Mouse (Mus musculus) lung, embryonic 15.5 days (tissue): ENCODE measurements around the gene Dcp1b. TPM values are rescaled to one million over a fixed set of nuclear protein-coding genes. Genes with fewer than 3 reads are reported as not detected.

ENCODE experiments used
- ATAC-seq: fragments of 200-750 bp; cut with Nextera tagmentation; 2 replicates; pipeline ENCODE4 v1.8.0; 2017; ENCODE audit warnings: moderate number of reproducible peaks, borderline replicate concordance; ENCODE audit not compliant: low FRiP score, low TSS enrichment; ENCODE audit errors: extremely low read depth
- H3K27ac ChIP-seq: fragments of 300-500 bp; sonication (generic); 2 replicates; pipeline ENCODE4 v1.5.1; 2015; ENCODE audit warnings: moderate library complexity, mild to moderate bottlenecking, inconsistent platforms
- H3K27me3 ChIP-seq: fragments of 300-500 bp; sonication (generic); 2 replicates; pipeline ENCODE4 v1.6.1; 2015; ENCODE audit warnings: inconsistent platforms
- H3K36me3 ChIP-seq: fragments of 300-500 bp; sonication (generic); 2 replicates; pipeline ENCODE4 v1.6.1; 2015; ENCODE audit warnings: inconsistent platforms
- H3K4me1 ChIP-seq: fragments of 300-500 bp; sonication (generic); 2 replicates; pipeline ENCODE4 v1.6.1; 2015; ENCODE audit warnings: inconsistent platforms
- H3K4me2 ChIP-seq: fragments of 300-500 bp; sonication (generic); 2 replicates; pipeline ENCODE4 v1.6.1; 2015; ENCODE audit warnings: inconsistent platforms, mild to moderate bottlenecking, moderate library complexity
- H3K4me3 ChIP-seq: fragments of 300-500 bp; sonication (generic); 2 replicates; pipeline ENCODE4 v1.5.1; 2015; ENCODE audit warnings: mild to moderate bottlenecking, inconsistent platforms
- H3K9ac ChIP-seq: fragments of 300-500 bp; sonication (generic); 2 replicates; pipeline ENCODE4 v1.6.1; 2015; ENCODE audit warnings: inconsistent platforms
- H3K9me3 ChIP-seq: fragments of 300-500 bp; sonication (generic); 2 replicates; pipeline ENCODE4 v1.6.1; 2016; ENCODE audit warnings: inconsistent platforms
- WGBS: fragments of 180-500 bp; shearing (Covaris S2); methylation state at CpG from one replicate; pipeline ENCODE4 v1.1.7; 2015; 5-methylcytosine and 5-hydroxymethylcytosine counted together
- polyA plus RNA-seq: library from polyadenylated mRNA; unstranded; fragments of >200 nt; fragmentation: Nextera tagmentation; extraction: Ambion mirVana; gene quantifications from 2 replicates; pipeline ENCODE4 v1.2.1, GENCODE M21; 2015

Dcp1b gene
- polyA plus RNA-seq, 1 experiment from 2014 or later: 7.6 TPM

GRCm38 (mm10) chr6:119239341-119240005 is 64.4 kb downstream of the Dcp1b start:
- Histone ChIP-seq H3K9ac (no peak overlapping the region), H3K36me3 (no peaks in the 10 kb centered on the region), H3K27me3 (no peaks in the 10 kb centered on the region), H3K27ac (no peak overlapping the region), H3K9me3 (no peaks in the 10 kb centered on the region), H3K4me1 (peaks cover 12% of the 10 kb centered on the region; the same call in 1 of the 2 replicates), H3K4me2 (no peak overlapping the region), H3K4me3 (no peak overlapping the region)
- WGBS: 69% methylated on average over 5 of the region's 5 CpGs
- ATAC-seq: no peak

GRCm38 (mm10) chr6:119240256-119240655 is 65.2 kb downstream of the Dcp1b start:
- Histone ChIP-seq H3K36me3 (no peaks in the 10 kb centered on the region), H3K4me2 (no peak overlapping the region), H3K9me3 (no peaks in the 10 kb centered on the region), H3K27ac (no peak overlapping the region), H3K9ac (no peak overlapping the region), H3K4me1 (peaks cover 12% of the 10 kb centered on the region; the same call in 1 of the 2 replicates), H3K27me3 (no peaks in the 10 kb centered on the region), H3K4me3 (no peak overlapping the region)
- ATAC-seq: no peak
- 58% methylated on average over 7 of the region's 7 CpGs for WGBS

GRCm38 (mm10) chr6:119240871-119241705 is 66.0 kb downstream of the Dcp1b start:
- Histone ChIP-seq H3K27me3 (no peaks in the 10 kb centered on the region), H3K36me3 (no peaks in the 10 kb centered on the region), H3K9me3 (no peaks in the 10 kb centered on the region), H3K27ac (no peak overlapping the region), H3K4me3 (no peak overlapping the region), H3K9ac (no peak overlapping the region), H3K4me1 (peaks cover 12% of the 10 kb centered on the region; the same call in 1 of the 2 replicates), H3K4me2 (no peak overlapping the region)
- WGBS: 41% methylated on average over 21 of the region's 21 CpGs
- no peak for ATAC-seq

GRCm38 (mm10) chr6:119246082-119246481 is 71.0 kb downstream of the Dcp1b start:
- no peak overlapping the region for H3K4me3 ChIP-seq
- no peak overlapping the region for H3K4me2 ChIP-seq
- no peak for ATAC-seq
- H3K27ac ChIP-seq: no peak overlapping the region
- no peaks in the 10 kb centered on the region for H3K9me3 ChIP-seq
- H3K9ac ChIP-seq: no peak overlapping the region
- no peaks in the 10 kb centered on the region for H3K36me3 ChIP-seq
- no peaks in the 10 kb centered on the region for H3K27me3 ChIP-seq
- H3K4me1 ChIP-seq: no peaks in the 10 kb centered on the region
- 41% methylated on average over 2 of the region's 2 CpGs for WGBS

GRCm38 (mm10) chr6:119248578-119248977 is 73.5 kb downstream of the Dcp1b start:
- WGBS: 67% methylated on average over 3 of the region's 3 CpGs
- no peak overlapping the region for H3K4me2 ChIP-seq
- no peaks in the 10 kb centered on the region for H3K9me3 ChIP-seq
- no peak overlapping the region for H3K4me3 ChIP-seq
- no peaks in the 10 kb centered on the region for H3K4me1 ChIP-seq
- no peaks in the 10 kb centered on the region for H3K36me3 ChIP-seq
- H3K27me3 ChIP-seq: no peaks in the 10 kb centered on the region
- H3K27ac ChIP-seq: no peak overlapping the region
- ATAC-seq: no peak
- no peak overlapping the region for H3K9ac ChIP-seq

- WGBS: 83% methylated on average over 10 of the region's 10 CpGs
- no peaks in the 10 kb centered on the region for H3K27me3 ChIP-seq
- H3K9ac ChIP-seq: no peak overlapping the region
- H3K4me3 ChIP-seq: no peak overlapping the region
- H3K27ac ChIP-seq: no peak overlapping the region
- H3K36me3 ChIP-seq: no peaks in the 10 kb centered on the region
- no peak overlapping the region for H3K4me2 ChIP-seq
- no peaks in the 10 kb centered on the region for H3K9me3 ChIP-seq
- no peaks in the 10 kb centered on the region for H3K4me1 ChIP-seq
- no peak for ATAC-seq
These were observed 74.7 kb downstream of the Dcp1b start for GRCm38 (mm10) chr6:119249726-119250125.

- H3K36me3 ChIP-seq: no peaks in the 10 kb centered on the region
- H3K4me1 ChIP-seq: no peaks in the 10 kb centered on the region
- no peak overlapping the region for H3K4me2 ChIP-seq
- WGBS: 65% methylated on average over 4 of the region's 4 CpGs
- no peaks in the 10 kb centered on the region for H3K9me3 ChIP-seq
- H3K27ac ChIP-seq: no peak overlapping the region
- no peaks in the 10 kb centered on the region for H3K27me3 ChIP-seq
- no peak for ATAC-seq
- no peak overlapping the region for H3K9ac ChIP-seq
- H3K4me3 ChIP-seq: no peak overlapping the region
These were observed 76.7 kb downstream of the Dcp1b start for GRCm38 (mm10) chr6:119251704-119252103.

Other genes with a start within 250 kb of the Dcp1b start
- gene Cacna1c, start 21.2 kb downstream of the Dcp1b start, polyA plus RNA-seq: 8.1 and 8.4 TPM in 2 replicates
- gene Cacna2d4, start 61.3 kb downstream of the Dcp1b start, polyA plus RNA-seq: 0.19 TPM in 1 of 2 replicates, not detected in the other
- gene Lrtm2, start 155.5 kb downstream of the Dcp1b start, polyA plus RNA-seq: 0.04 and 0.11 TPM in 2 replicates
- 42.8 and 43.6 TPM in 2 replicates for gene Adipor2, start 242.5 kb downstream of the Dcp1b start, polyA plus RNA-seq